Mouse (Mus musculus): ENCODE results near the gene Letmd1.
A peak's percentile ranks its signal among the peaks of the same experiment; 100 is the strongest.
"Not testable (repeated sequence)": the region's sequence is repeated elsewhere in the genome, so short reads cannot be mapped to it uniquely, and the experiment has no call there.

Letmd1 gene

DNA sequence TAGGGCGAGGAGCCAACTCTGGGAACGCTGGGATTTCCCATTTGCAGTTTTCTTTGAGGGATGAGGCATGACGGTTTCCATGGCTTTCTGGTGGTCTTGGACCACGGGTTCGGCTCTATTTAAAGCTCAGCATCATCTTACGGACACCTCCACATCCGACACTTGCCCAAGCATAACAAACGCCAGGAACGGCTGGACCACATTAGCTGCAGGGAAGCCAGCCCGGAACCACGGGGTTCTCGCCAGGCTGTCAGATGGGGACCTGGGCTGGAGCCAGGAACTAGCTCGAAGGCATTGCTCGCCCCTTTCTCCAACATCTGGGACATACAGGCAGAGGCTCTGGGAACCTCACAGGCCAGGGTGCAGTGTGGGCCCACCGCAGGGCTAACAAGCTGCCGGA is 17.6 kb upstream of the Letmd1 start:
- no peak for DNase-seq (ENCODE audit: low spot score)

- no peak for DNase-seq (ENCODE audit: low spot score)
Observed at GRCm38 (mm10) chr15:100452486-100452885, 16.3 kb upstream of the Letmd1 start.

- DNase-seq (ENCODE audit: low spot score): no peak
Observed at GRCm38 (mm10) chr15:100456356-100456991, 12.3 kb upstream of the Letmd1 start.

- no peak for DNase-seq (ENCODE audit: low spot score)
Observed at GRCm38 (mm10) chr15:100457340-100457739, 11.5 kb upstream of the Letmd1 start.

DNA sequence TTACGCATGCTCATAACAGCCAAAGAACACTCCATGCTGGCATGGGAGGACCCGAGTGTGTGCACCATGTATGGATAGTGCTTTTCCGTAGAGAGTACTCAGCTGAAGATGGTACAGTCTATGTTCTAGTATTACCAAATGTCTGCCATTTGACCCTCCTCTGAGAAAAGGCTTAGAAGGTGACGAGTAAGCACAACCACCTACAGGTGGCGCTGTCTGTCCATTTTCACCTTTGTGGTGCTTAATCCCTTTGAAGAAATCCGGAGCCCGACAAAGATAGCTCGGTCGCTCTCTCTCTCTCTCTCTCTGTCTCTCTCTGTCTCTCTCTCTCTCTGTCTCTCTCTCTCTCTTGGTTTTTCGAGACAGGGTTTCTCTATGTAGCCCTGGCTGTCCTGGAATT is 10.8 kb upstream of the Letmd1 start:
- no peak for DNase-seq (ENCODE audit: low spot score)

DNA sequence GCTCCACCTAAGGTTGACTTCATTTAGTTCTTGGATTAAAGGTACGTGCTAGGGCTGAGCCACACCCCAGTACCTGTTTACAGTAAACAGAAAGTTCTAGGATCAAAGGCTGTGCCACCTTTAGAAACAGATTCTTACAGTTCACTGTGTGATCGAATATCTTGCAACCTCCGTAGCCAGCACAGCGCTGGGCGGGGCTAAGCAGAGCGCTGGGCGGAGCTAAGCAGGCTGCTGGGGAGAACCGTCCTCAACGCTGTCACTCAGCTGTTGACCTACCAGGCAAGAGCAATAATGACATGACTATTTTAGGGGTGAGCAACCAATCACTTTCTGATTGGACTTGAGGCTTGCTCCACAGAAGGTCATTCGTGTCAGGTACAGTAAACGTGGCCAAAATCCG is 7.9 kb upstream of the Letmd1 start:
- no peak for DNase-seq (ENCODE audit: low spot score)

GRCm38 (mm10) chr15:100461646-100462045 is 7.2 kb upstream of the Letmd1 start:
- DNase-seq (ENCODE audit: low spot score): no peak

DNA sequence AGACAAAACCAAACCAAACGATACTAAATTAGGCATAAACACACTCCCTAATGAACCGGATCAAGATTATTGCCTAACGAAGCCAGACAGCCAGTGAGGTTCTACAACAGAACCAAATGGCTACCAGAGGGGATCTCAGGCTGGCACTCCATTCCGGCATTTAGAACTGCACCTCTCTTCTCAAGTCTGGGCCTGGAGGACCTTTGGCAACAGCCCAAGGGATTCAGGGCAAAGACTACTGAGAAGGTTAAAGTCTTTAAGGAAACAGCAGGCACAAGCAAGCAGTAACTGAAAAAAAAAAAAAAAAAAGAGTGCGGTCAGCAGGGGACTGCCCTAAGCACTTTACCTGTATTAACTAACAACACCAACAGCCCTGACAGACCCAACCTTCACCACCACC is 6.7 kb upstream of the Letmd1 start:
- DNase-seq (ENCODE audit: low spot score): no peak

GRCm38 (mm10) chr15:100463712-100464111 is 5.1 kb upstream of the Letmd1 start:
- peak; percentile 51 for DNase-seq (ENCODE audit: low spot score)

GRCm38 (mm10) chr15:100465432-100465831 is 3.4 kb upstream of the Letmd1 start:
- DNase-seq (ENCODE audit: low spot score): no peak

DNA sequence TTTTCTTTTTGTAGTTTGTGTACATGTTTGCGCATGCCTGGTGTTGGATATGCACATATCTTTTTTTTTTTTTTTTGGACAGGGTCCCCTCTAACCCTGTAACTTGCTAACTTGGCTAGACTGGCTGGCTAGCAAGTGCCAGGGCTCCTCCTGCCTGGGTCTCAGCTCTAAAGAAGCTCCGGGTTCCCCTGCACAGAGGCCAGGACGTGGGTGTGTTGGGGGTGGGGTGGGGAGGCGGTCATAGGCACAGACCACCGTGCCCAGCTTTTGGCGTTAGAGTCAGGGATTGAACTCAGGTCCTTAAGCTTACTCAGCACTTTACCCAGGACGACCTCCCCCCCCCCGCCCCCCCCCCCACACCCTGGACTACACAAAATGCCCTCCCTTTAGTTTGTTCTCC is 1.1 kb upstream of the Letmd1 start:
- no peak for DNase-seq (ENCODE audit: low spot score)

- no peak for DNase-seq (ENCODE audit: low spot score)
Observed at GRCm38 (mm10) chr15:100469189-100469545, 344 bp downstream of the Letmd1 start.

DNA sequence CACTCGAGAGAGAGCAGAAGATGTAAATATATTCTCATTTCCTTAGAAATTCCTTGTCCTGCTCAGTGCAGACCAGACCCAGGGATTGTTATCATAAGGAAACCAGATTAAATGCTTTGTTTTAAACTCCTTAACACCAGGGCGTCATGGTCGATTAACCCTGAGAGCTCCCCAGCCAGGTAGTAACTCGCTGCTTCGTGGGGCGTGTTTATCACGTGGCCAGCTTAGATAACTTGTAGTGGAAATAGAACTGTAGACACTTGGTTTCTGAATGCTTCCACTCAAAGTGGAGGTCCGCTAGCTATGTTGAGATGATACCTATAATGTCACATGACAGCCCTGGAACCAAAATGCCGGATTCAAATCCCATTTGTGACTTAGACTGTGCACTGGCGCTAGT is 1.2 kb downstream of the Letmd1 start:
- DNase-seq (ENCODE audit: low spot score): no peak

- DNase-seq (ENCODE audit: low spot score): no peak
Observed at GRCm38 (mm10) chr15:100473926-100474503, 5.2 kb downstream of the Letmd1 start.

- no peak for DNase-seq (ENCODE audit: low spot score)
Observed at GRCm38 (mm10) chr15:100478351-100478750, 9.5 kb downstream of the Letmd1 start.

DNA sequence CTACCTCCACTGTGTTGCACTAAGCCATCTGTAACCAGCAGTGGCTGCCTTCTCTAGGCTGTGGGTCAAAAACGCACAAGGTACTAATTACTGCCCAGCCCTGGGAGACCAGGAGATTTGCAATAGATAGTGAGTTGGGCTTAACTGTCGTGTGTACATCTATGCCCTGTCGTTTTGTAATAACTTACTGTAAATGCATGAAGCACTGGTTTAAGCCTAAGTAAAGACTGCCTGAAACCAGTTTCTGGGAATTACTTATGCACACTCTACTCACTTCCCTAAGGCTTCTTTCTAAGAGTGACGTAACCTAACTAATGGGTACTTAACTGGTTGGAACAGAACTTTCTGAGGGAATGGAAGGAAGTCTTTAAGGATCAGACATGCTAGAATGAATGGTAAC is 10.1 kb downstream of the Letmd1 start:
- DNase-seq (ENCODE audit: low spot score): no peak

DNA sequence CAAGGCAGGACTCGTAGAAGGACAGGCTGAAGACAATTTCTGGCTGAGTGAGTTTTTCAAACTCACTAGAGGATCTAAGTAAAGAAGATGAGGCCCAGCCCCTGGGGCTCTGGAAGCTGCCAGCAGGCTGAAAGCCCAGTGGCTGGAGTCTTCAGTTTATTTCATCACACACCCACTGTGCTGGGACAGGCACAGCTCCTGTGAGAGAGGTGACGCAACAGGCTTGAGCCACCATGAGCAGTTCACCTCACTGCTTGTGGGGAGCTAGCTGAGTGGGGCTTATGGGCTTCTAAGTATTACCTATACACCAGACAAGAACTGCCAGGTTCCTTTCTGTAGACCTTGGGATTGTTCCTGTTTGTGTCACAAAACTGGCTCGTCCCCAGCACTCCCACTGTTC is 16.8 kb downstream of the Letmd1 start:
- DNase-seq (ENCODE audit: low spot score): no peak

DNA sequence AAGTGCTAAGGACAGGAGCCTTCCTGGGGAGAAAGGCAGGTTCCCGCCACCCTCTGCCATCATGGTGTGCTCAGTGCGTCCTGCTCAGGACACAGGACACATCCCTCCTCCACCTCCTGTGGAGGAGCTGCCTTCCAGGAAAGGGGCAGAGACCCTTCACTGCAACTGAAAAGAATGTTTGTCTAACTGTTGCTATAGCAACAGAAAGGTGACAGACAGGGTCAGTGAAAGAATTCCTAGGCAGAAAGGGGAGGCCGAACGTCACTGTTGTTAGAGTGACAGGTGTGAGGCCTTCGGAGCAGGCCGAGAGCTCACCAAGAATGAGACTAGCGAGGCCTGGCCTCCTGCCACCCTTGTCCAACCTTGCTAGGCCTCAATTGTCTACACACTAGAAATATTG is 17.6 kb downstream of the Letmd1 start:
- DNase-seq (ENCODE audit: low spot score): no peak

GRCm38 (mm10) chr15:100487050-100487449 is 18.2 kb downstream of the Letmd1 start:
- no peak for DNase-seq (ENCODE audit: low spot score)

GRCm38 (mm10) chr15:100488297-100488696 is 19.5 kb downstream of the Letmd1 start:
- not testable (repeated sequence) for DNase-seq (ENCODE audit: low spot score)

DNA sequence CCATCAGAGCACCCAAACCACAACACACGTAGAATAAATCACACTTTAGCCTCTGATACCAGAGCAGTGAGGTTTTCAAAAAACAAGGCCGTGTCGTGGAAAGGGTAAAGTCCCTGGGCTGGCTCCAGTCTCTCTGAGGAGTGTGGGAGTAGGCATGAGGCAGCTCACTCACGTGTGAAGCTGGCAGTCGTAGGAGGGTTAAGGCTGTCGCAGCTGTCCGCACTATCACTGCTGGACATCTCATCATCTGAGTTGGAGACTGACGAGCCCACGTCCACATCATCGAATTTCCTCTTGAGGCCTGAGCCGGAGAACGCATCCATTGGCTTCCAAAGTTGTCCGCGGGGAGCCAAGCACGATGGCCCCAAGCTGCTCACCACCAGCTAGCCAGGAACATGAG is 20.4 kb downstream of the Letmd1 start:
- no peak for DNase-seq (ENCODE audit: low spot score)

DNA sequence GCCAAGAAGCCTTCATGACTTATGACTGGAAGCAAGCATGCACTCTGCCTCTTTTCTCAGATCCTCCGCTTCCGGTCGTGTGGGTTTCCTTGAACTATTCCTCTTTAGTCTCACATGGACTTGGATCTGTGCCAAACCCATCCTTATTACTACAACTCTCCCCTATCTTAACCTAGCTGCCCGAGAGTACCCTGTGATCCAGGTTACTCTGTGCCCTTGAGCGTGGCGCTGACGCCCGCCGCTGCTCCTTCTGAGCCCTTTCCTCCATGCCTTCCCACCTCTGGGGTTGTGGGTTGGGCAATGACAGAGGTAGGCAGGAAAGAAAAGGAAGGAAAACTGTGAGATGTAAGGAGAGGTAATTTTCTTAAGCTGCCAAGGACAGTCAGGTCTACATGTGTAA is 23.1 kb downstream of the Letmd1 start:
- DNase-seq (ENCODE audit: low spot score): no peak

GRCm38 (mm10) chr15:100494647-100495046 is 25.8 kb downstream of the Letmd1 start:
- DNase-seq (ENCODE audit: low spot score): no peak

DNA sequence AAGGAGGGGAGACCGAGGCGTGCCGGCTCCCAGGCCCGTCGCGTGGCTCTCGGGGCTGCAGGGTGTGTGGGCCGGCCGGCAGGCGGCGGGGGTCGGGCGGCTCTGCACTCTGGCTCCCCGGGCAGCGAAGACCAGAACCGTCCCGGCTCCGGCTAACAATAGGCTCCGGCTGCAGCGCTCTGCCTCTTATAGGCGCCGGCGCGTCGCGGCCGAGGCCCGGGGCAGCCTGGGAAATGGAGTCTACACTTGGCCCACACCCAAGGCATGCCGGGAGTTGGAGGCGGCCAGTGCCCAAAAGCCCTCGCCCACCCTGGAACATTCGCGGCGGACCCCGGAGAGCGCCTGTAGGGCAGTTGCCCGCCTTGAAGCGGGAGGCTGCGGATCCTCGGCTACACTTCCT is 26.3 kb downstream of the Letmd1 start, which contains the start of gene Csrnp2:
Csrnp2 (minus strand) TSS at position 387 of the 400 bp plus-strand sequence.
- peak; percentile 88 for DNase-seq (ENCODE audit: low spot score)
